Mouse (Mus musculus) CH12.LX (cell line): ENCODE data around the gene Krt24. TPM values are rescaled to one million over a fixed set of nuclear protein-coding genes. Genes with fewer than 3 reads are reported as not detected.

ENCODE experiments used
- DNase-seq: peaks from one replicate; pipeline ENCODE4 v3.0.0-alpha.2; 2013; ENCODE audit errors: extremely low read depth
- H3K27ac ChIP-seq: 2 replicates; pipeline ENCODE4 v1.5.1; 2012; ENCODE audit warnings: low read depth, mild to moderate bottlenecking, control low read depth, moderate library complexity; ENCODE audit not compliant: insufficient read depth
- H3K27me3 ChIP-seq: replicated peaks from 2 replicates; pipeline ENCODE3; 2012; ENCODE audit warnings: inconsistent platforms
- H3K36me3 ChIP-seq, 2 experiments: replicated peaks in 1 of 2; 2 replicates each; pipeline versions ENCODE3 to v1.6.1; 2012; ENCODE audit warnings: inconsistent platforms in 1 of 2, low read length in 1 of 2, mild to moderate bottlenecking in 1 of 2, mixed read lengths in 1 of 2, moderate library complexity in 1 of 2; ENCODE audit not compliant: control insufficient read depth in 1 of 2, insufficient read depth in 1 of 2
- H3K4me1 ChIP-seq, 2 experiments: 2 replicates each; pipeline ENCODE4 v1.6.1; 2012; ENCODE audit warnings: inconsistent platforms in 1 of 2, moderate library complexity in 1 of 2; ENCODE audit not compliant: insufficient read depth in 2 of 2, control insufficient read depth in 1 of 2
- H3K4me2 ChIP-seq: 2 replicates; pipeline ENCODE4 v1.6.1; 2012; ENCODE audit warnings: low read depth, mild to moderate bottlenecking, control low read depth; ENCODE audit not compliant: poor library complexity, insufficient read depth, severe bottlenecking
- H3K4me3 ChIP-seq, 3 experiments: fragments of 150-350 bp in 1 of 3; sonication (generic) in 1 of 3; replicated peaks in 1 of 3; 2 replicates each; pipeline versions ENCODE3 to v1.5.1; 2011 to 2012; ENCODE audit warnings: low read depth in 2 of 3, low read length in 2 of 3, mild to moderate bottlenecking in 2 of 3, moderate library complexity in 2 of 3, control low read depth in 1 of 3, improper control_type of control experiment in 1 of 3, inconsistent platforms in 1 of 3, mixed read lengths in 1 of 3; ENCODE audit not compliant: poor library complexity in 1 of 3
- H3K79me2 ChIP-seq: replicated peaks from 2 replicates; pipeline ENCODE4 v1.6.1; 2012; ENCODE audit warnings: mild to moderate bottlenecking, moderate library complexity; ENCODE audit not compliant: control insufficient read depth, poor library complexity, insufficient read depth, severe bottlenecking; ENCODE audit errors: extremely low read depth
- H3K9ac ChIP-seq: 2 replicates; pipeline ENCODE4 v1.6.1; 2012; ENCODE audit warnings: low read depth, mild to moderate bottlenecking, control low read depth, moderate library complexity; ENCODE audit not compliant: insufficient read depth
- H3K9me3 ChIP-seq: replicated peaks from 2 replicates; pipeline ENCODE3; 2012; ENCODE audit warnings: low read length, inconsistent platforms, mixed read lengths
- BHLHE40 ChIP-seq: IDR thresholded peaks from 2 replicates; pipeline ENCODE4 v1.6.1; 2011; ENCODE audit warnings: mild to moderate bottlenecking, low read depth, low read length, improper control_type of control experiment
- CHD1 ChIP-seq: IDR thresholded peaks from 2 replicates; pipeline ENCODE4 v1.6.1; 2012; ENCODE audit warnings: low read depth, low read length, improper control_type of control experiment, inconsistent platforms
- CHD2 ChIP-seq: IDR thresholded peaks from 2 replicates; pipeline ENCODE4 v1.6.1; 2011; ENCODE audit warnings: low read length, improper control_type of control experiment
- CTCF ChIP-seq, 2 experiments: IDR thresholded peaks in 1 of 2; conservative IDR thresholded peaks in 1 of 2; 2 replicates each; pipeline ENCODE4 v1.5.1; 2011 to 2012; ENCODE audit warnings: low read depth in 2 of 2, low read length in 2 of 2, improper control_type of control experiment in 1 of 2, inconsistent platforms in 1 of 2, mild to moderate bottlenecking in 1 of 2, moderate library complexity in 1 of 2
- ELF1 ChIP-seq: IDR thresholded peaks from 2 replicates; pipeline ENCODE4 v1.6.1; 2014; ENCODE audit warnings: low read depth, mild to moderate bottlenecking, inconsistent platforms, low read length, improper control_type of control experiment
- GABPA ChIP-seq: IDR thresholded peaks from 2 replicates; pipeline ENCODE4 v1.6.1; 2012; ENCODE audit warnings: low read depth, low read length, improper control_type of control experiment, inconsistent platforms; ENCODE audit not compliant: insufficient replicate concordance
- HCFC1 ChIP-seq: IDR thresholded peaks from 2 replicates; pipeline ENCODE4 v1.6.1; 2012; ENCODE audit warnings: low read depth, mild to moderate bottlenecking, inconsistent platforms, low read length, improper control_type of control experiment
- JUND ChIP-seq: conservative IDR thresholded peaks from 2 replicates; pipeline ENCODE4 v1.6.1; 2011; ENCODE audit warnings: low read depth, low read length, improper control_type of control experiment
- KAT2A ChIP-seq: IDR thresholded peaks from 2 replicates; pipeline ENCODE4 v1.6.1; 2012; ENCODE audit warnings: low read length, improper control_type of control experiment, inconsistent platforms; ENCODE audit not compliant: insufficient replicate concordance
- MAX ChIP-seq: IDR thresholded peaks from 2 replicates; pipeline ENCODE4 v1.6.1; 2011; ENCODE audit warnings: low read length, improper control_type of control experiment
- MEF2A ChIP-seq: IDR thresholded peaks from 2 replicates; pipeline ENCODE4 v1.6.1; 2014; ENCODE audit warnings: low read depth, mild to moderate bottlenecking, inconsistent platforms, low read length, improper control_type of control experiment, borderline replicate concordance
- MXI1 ChIP-seq: IDR thresholded peaks from 2 replicates; pipeline ENCODE4 v1.6.1; 2011; ENCODE audit warnings: mild to moderate bottlenecking, low read depth, low read length, improper control_type of control experiment
- MYC ChIP-seq: IDR thresholded peaks from 2 replicates; pipeline ENCODE4 v1.6.1; 2011; ENCODE audit warnings: low read depth, mild to moderate bottlenecking, improper control_type of control experiment, low read length
- NRF1 ChIP-seq: IDR thresholded peaks from 2 replicates; pipeline ENCODE4 v1.6.1; 2014; ENCODE audit warnings: low read depth, mild to moderate bottlenecking, inconsistent platforms, low read length, improper control_type of control experiment, moderate library complexity
- POLR2A ChIP-seq: IDR thresholded peaks from 2 replicates; pipeline ENCODE4 v1.6.1; 2011; ENCODE audit warnings: low read depth, mild to moderate bottlenecking, improper control_type of control experiment, low read length
- POLR2AphosphoS2 ChIP-seq: IDR thresholded peaks from 2 replicates; pipeline ENCODE4 v1.6.1; 2011; ENCODE audit warnings: low read depth, low read length, improper control_type of control experiment
- RAD21 ChIP-seq: IDR thresholded peaks from 2 replicates; pipeline ENCODE4 v1.6.1; 2011; ENCODE audit warnings: low read depth, mild to moderate bottlenecking, low read length, improper control_type of control experiment, moderate library complexity
- RCOR1 ChIP-seq: conservative IDR thresholded peaks from 2 replicates; pipeline ENCODE4 v1.6.1; 2012; ENCODE audit warnings: low read depth, mild to moderate bottlenecking, inconsistent platforms, low read length, improper control_type of control experiment
- SIN3A ChIP-seq: IDR thresholded peaks from 2 replicates; pipeline ENCODE4 v1.6.1; 2012; ENCODE audit warnings: low read length, improper control_type of control experiment, inconsistent platforms
- TBP ChIP-seq: conservative IDR thresholded peaks from 2 replicates; pipeline ENCODE4 v1.6.1; 2011; ENCODE audit warnings: low read depth, low read length, improper control_type of control experiment
- TCF12 ChIP-seq: IDR thresholded peaks from 2 replicates; pipeline ENCODE4 v1.6.1; 2014; ENCODE audit warnings: low read depth, mild to moderate bottlenecking, inconsistent platforms, low read length, improper control_type of control experiment
- UBTF ChIP-seq: IDR thresholded peaks from 2 replicates; pipeline ENCODE4 v1.6.1; 2012; ENCODE audit warnings: low read depth, mild to moderate bottlenecking, inconsistent platforms, low read length, improper control_type of control experiment, moderate library complexity
- USF2 ChIP-seq: conservative IDR thresholded peaks from 2 replicates; pipeline ENCODE4 v1.6.1; 2011; ENCODE audit warnings: low read depth, low read length, improper control_type of control experiment
- ZC3H11A ChIP-seq: IDR thresholded peaks from 2 replicates; pipeline ENCODE4 v1.6.1; 2012; ENCODE audit warnings: low read depth, mild to moderate bottlenecking, inconsistent platforms, low read length, improper control_type of control experiment
- ZKSCAN1 ChIP-seq: IDR thresholded peaks from 2 replicates; pipeline ENCODE4 v1.6.1; 2012; ENCODE audit warnings: low read depth, inconsistent platforms, low read length, improper control_type of control experiment, borderline replicate concordance
- ZMIZ1 ChIP-seq: IDR thresholded peaks from 2 replicates; pipeline ENCODE4 v1.6.1; 2012; ENCODE audit warnings: low read depth, mild to moderate bottlenecking, inconsistent platforms, low read length, improper control_type of control experiment
- ZNF384 ChIP-seq: IDR thresholded peaks from 2 replicates; pipeline ENCODE4 v1.6.1; 2012; ENCODE audit warnings: low read depth, low read length, improper control_type of control experiment, inconsistent platforms
- dilution Hi-C: fragments of 300-500 bp; cut with MboI; formaldehyde crosslinking; loops from 2 replicates; pipeline ENCODE4 v1.14.3; 2020; ENCODE audit warnings: low sequenced_read_pairs; ENCODE audit not compliant: extremely low pct_unique_long_range_greater_than_20kb, extremely low pct_ligation_motif_present
- in situ Hi-C: fragments of 300-500 bp; cut with MboI; formaldehyde crosslinking; loops from 3 replicates; pipeline ENCODE4 v1.14.3; 2019; ENCODE audit warnings: low sequenced_read_pairs, low pct_ligation_motif_present, low pct_unique_long_range_greater_than_20kb, mixed read lengths
- polyA plus RNA-seq: library from polyadenylated mRNA; unstranded; fragments of >175 nt; gene quantifications from 2 replicates; pipeline ENCODE4 v1.2.1, GENCODE M21; 2012; ENCODE audit warnings: low read depth; ENCODE audit not compliant: insufficient read length
- total RNA-seq, 2 experiments: library from RNA; depleted of rRNA; stranded (reverse); fragments of 300-350 nt in 1 of 2; fragments of >200 nt in 1 of 2; gene quantifications; 2 replicates each; pipeline ENCODE4 v1.2.3; 2012 to 2014

The Krt24 gene
- total and polyA plus RNA-seq, 3 experiments = not detected

DNA sequence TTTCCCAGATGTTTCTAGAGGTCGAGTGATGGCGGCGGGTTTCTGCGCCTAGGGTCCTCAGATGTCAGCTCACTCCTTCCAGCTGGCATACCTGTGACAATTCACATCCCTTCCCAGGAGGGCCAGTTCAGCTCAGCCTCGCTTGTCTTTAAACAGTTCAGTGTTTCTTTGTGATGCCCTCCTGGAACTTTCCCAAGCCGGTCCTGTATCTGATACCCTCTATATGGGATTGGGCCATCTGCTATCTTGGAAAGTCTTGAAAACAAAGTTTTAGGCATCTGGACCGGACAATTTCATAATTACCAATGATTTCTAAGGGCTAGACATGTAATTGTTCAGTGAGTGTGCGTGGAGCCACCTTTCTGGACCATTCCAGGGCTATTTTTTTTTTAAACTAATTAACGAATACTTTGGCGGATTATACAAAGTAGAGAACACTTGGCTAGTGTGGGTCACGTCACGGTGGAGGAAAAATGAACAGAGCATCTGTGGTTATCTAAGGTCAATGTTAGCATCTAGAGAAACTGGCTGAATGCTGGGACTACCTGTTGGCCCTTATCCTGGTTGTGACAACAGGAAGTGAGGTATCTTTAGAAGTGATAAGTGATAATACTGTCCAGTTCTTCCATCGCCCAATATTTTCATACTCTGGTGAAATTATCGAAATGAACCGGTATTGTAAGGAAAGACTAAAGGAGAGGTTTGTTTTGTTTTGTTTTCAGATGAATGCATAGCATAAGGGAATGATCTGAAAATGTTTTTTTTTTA, 53.8 kb downstream of the Krt24 start:
- TF ChIP-seq RCOR1 = peak; percentile 54; the same call in 1 of the 2 replicates
- TF ChIP-seq GABPA = no peak
- peak; percentile 90 for TF ChIP-seq CHD1
- no peak for TF ChIP-seq CHD2
- 0 out of 2 replicates have a peak, but pooled peaks have one; percentile 17 for TF ChIP-seq ZNF384
- no peak for TF ChIP-seq RAD21
- 0 out of 2 replicates have a peak, but pooled peaks have one; percentile 3 for TF ChIP-seq TCF12
- 0 out of 2 replicates have a peak, but pooled peaks have one; percentile 16 for TF ChIP-seq MAX
- TF ChIP-seq ZC3H11A = no peak
- TF ChIP-seq POLR2AphosphoS2 = no peak
- TF ChIP-seq ZKSCAN1 = no peak
- no peak for TF ChIP-seq CTCF (conservative IDR thresholded peaks at IDR 0.05 in 1 of 2, IDR thresholded peaks at IDR 0.05 in 1 of 2; ENCODE audit: low read depth in 2 of 2, low read length in 2 of 2)
- TF ChIP-seq USF2 = no peak
- no peak for TF ChIP-seq BHLHE40
- 0 out of 2 replicates have a peak, but pooled peaks have one; percentile 48 for TF ChIP-seq TBP
- TF ChIP-seq SIN3A = peak; percentile 76; the same call in 1 of the 2 replicates
- TF ChIP-seq ELF1 = no peak

DNA sequence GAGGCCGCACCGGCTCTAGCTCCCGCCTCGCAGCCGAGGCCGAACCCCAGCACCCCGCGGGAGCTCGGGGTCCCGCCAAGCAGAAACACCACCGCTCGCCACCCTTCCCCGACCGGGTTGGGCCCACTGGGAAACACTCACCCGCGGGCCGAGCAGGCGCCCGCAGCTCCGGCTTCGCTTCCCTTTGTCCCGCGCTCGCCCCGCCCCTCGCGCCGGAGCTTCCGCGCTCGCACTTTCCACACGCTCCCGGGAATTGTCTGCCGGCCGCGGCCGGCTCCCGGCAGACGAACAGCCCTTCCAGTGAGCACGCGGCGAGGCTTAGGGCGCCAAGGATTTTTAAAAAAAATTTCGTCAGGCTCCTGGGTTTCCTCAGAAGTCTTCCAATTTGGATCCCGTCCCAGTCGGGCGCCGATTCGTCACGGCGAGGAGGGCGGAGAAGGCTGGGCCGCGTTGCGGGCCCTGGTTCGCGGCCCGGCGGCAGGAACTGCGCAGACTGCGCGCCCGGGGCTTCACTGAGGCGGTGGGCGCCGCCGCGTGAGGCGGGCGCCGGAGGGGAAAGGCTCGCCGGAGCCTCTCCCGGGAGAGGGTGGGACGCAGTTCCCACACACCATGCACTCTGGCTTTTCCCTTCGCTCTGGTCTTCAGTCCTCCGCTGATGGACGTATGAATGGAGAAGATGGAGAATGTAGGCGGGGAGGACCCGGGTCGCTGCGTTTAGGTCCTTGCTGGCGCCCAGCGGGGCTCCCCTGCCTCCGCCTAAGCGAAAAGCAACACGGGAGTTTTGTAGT, 54.6 kb downstream of the Krt24 start, which contains the start of gene Smarce1:
Smarce1 (minus strand) TSS at position 757 of the 788 bp plus-strand sequence.
- peak within 1 kb of the TSS; percentile 69 for H3K27ac ChIP-seq

More for the DNA sequence above, 53.8 kb downstream of the Krt24 start:
- Histone ChIP-seq H3K4me2 (peak overlapping the region; percentile 68), H3K79me2 (peaks cover 40% of the 10 kb centered on the region), H3K9me3 (no peaks in the 10 kb centered on the region), H3K9ac (peak overlapping the region; percentile 92), H3K36me3 (peaks cover 27 to 50% of the 10 kb centered on the region in 2 experiments), H3K4me1 (peaks cover 3 to 37% of the 10 kb centered on the region in 2 experiments), H3K4me3 (peak overlapping the region; percentile 68 to 91 (median 75)), H3K27ac (peak overlapping the region; percentile 12; the same call in 1 of the 2 replicates), H3K27me3 (no peaks in the 10 kb centered on the region)
- dilution Hi-C loops (no loop called here), in situ Hi-C loops (no loop called here)
- DNase-seq = no peak

More for the DNA sequence above, 54.6 kb downstream of the Krt24 start, which contains the start of gene Smarce1:
- dilution Hi-C loops = no loop called here
- Histone ChIP-seq H3K4me3 (peak within 1 kb of the TSS; percentile 68 to 91 (median 75)), H3K79me2 (peaks cover 44% of the 10 kb centered on the region), H3K4me2 (peak within 1 kb of the TSS; percentile 68), H3K9ac (peak within 1 kb of the TSS; percentile 92), H3K27me3 (no peaks in the 10 kb centered on the region), H3K9me3 (no peaks in the 10 kb centered on the region), H3K36me3 (peaks cover 29 to 51% of the 10 kb centered on the region in 2 experiments), H3K4me1 (peaks cover 3 to 42% of the 10 kb centered on the region in 2 experiments)
- TF ChIP-seq ZMIZ1 (no peak; the same call in 1 of the 2 replicates), NRF1 (peak; percentile 49), KAT2A (peak; percentile 70; the same call in 1 of the 2 replicates), BHLHE40 (peak; percentile 71), RCOR1 (no peak), UBTF (peak; percentile 95; the same call in 1 of the 2 replicates), JUND (no peak), MEF2A (peak; percentile 12; the same call in 1 of the 2 replicates), ZC3H11A (peak; percentile 100), POLR2A (peak; percentile 81), MYC (no peak), ELF1 (peak; percentile 83), CHD1 (peak; percentile 14; the same call in 1 of the 2 replicates), HCFC1 (peak; percentile 85), MXI1 (peak; percentile 66), TCF12 (peak; percentile 62; the same call in 1 of the 2 replicates)
- DNase-seq = peak; percentile 62
- in situ Hi-C loops = no loop called here
